10 mouse cellular contexts compared by ENCODE assay signal in the genomic region with DNA sequence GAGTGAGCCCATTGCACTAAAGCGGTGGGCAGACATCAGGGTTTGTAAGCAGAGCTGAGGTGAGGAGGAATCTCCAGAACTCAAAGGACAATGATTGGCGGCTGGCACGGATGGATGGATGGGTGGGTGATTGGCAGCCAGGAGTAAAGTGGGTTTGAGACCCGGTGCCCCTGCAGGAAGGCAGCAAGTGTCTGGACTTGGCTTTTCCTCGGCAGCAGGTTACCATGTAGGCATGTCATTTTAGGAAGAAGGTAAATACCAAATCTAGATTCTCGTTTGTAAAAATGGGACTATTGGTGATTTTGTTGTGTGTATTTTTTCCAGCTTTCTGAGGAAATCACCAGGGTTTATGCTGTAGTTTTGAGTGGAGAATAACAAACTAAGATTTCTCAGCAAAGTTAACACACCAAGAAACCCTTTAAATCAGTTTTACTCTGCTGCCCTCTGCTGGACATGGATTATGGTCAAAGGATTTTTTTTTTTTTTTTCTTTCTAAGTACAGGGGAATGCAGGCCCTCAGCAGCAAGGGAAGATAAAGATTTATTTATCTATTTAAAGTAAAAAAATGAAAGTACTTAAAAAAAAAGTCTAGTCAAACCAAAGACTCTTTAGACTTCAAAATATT.
A peak's percentile ranks its signal among the peaks of the same experiment; 100 is the strongest.
DNase-seq lines count a peak whose midpoint lies in the region; ATAC-seq and TF ChIP-seq lines count a peak whose summit lies in the region.
"Had no signal": no experiment of that assay in that cellular context is flagged by ENCODE, and none has a peak within 500 bp of the region (broad histone marks: within the 10 kb centered on the region; RNA-seq: fewer than 3 reads in every experiment).

No protein-coding gene starts in this region.

- intact Hi-C loops in left cerebral cortex, adult 2 months (cut with DNase I), result loop anchor here (5.0 to 10.0 kb wide), 3 partner anchors 210 to 1357 kb away; no protein-coding TSS in a partner anchor
- intact Hi-C loops in left cerebral cortex, postnatal 36 days (cut with DNase I), result loop anchor here (5.0 kb wide), 1 partner anchor 280 kb away; no protein-coding TSS in a partner anchor

- DNase-seq in adrenal gland, postnatal 14 days, result peak; percentile 73
- DNase-seq in adrenal gland, adult 8-10 months, result no peak
- peak; percentile 31 to 37 for DNase-seq in left cerebral cortex, adult 2 months (ENCODE audit: extremely low spot score in 1 of 2, low spot score in 2 of 2)
- DNase-seq in left cerebral cortex, postnatal 36 days (ENCODE audit: low spot score in 2 of 2), result no peak
- DNase-seq in T-cell, adult 2 months (ENCODE audit: low spot score), result peak; percentile 37
- DNase-seq in limb, embryonic 14.5 days (ENCODE audit: low spot score), result peak; percentile 86
- peak; percentile 29 to 53 for DNase-seq in spleen, adult 2 months (ENCODE audit: low read depth in 1 of 2, low spot score in 2 of 2)

- H3K27me3 ChIP-seq in limb, embryonic 14.5 days (ENCODE audit: control insufficient read depth, insufficient read depth, low read length), result no peaks in the 10 kb centered on the region
- H3K27me3 ChIP-seq in spleen, adult 2 months (ENCODE audit: control insufficient read depth, insufficient read depth, low read length), result no peaks in the 10 kb centered on the region
- H3K27me3 ChIP-seq: heart, embryonic 13.5 days; neural tube, embryonic 12.5 days had no signal

- H3K27ac ChIP-seq in left cerebral cortex, adult 2 months, result no peak overlapping the region
- no peak overlapping the region for H3K27ac ChIP-seq in limb, embryonic 14.5 days (replicated peaks; ENCODE audit: low read depth, low read length)
- H3K27ac ChIP-seq in spleen, adult 2 months (ENCODE audit: insufficient read depth, low read length), result no peak overlapping the region
- H3K27ac ChIP-seq: heart, embryonic 13.5 days; neural tube, embryonic 12.5 days had no signal

- peak; percentile 59; the same call in 1 of the 2 replicates for ATAC-seq in erythroblast, adult 5-6 weeks (replicated peaks; ENCODE audit: low FRiP score, poor library complexity, severe bottlenecking)
- ATAC-seq in limb, embryonic 14.5 days (ENCODE audit: low FRiP score, low read depth), result peak; percentile 23; the same call in 1 of the 2 replicates

- H3K9me3 ChIP-seq in limb, embryonic 14.5 days (ENCODE audit: control insufficient read depth, low read length), result no peaks in the 10 kb centered on the region

- TF ChIP-seq POLR2A in limb, embryonic 14.5 days (IDR thresholded peaks at IDR 0.05; ENCODE audit: borderline replicate concordance, extremely low read depth, insufficient read depth, insufficient read length), result no peak
- TF ChIP-seq POLR2A in spleen, adult 2 months (IDR thresholded peaks at IDR 0.05; ENCODE audit: low read depth, low read length), result no peak

- 57% methylated on average over 6 of the region's 6 CpGs for WGBS in limb, embryonic 14.5 days
- 63% methylated on average over 6 of the region's 6 CpGs for WGBS in spleen, adult 2 months

- H3K4me1 ChIP-seq in limb, embryonic 14.5 days (ENCODE audit: control insufficient read depth, insufficient read depth, low read length), result no peaks in the 10 kb centered on the region
- peaks cover 5% of the 10 kb centered on the region; the same call in 1 of the 2 replicates for H3K4me1 ChIP-seq in spleen, adult 2 months (ENCODE audit: control insufficient read depth, insufficient read depth, insufficient read length)
- H3K4me1 ChIP-seq: neural tube, embryonic 12.5 days had no signal

- no peak overlapping the region for H3K4me3 ChIP-seq in left cerebral cortex, adult 2 months
- H3K4me3 ChIP-seq in limb, embryonic 14.5 days (replicated peaks; ENCODE audit: low read length), result no peak overlapping the region
- H3K4me3 ChIP-seq in spleen, adult 2 months (ENCODE audit: extremely low read depth, insufficient read depth, insufficient read length), result no peak overlapping the region
- H3K4me3 ChIP-seq: heart, embryonic 13.5 days; neural tube, embryonic 12.5 days had no signal

- peak; percentile 73 for TF ChIP-seq CTCF in left cerebral cortex, adult 2 months (IDR thresholded peaks at IDR 0.05)
- no peak for TF ChIP-seq CTCF in spleen, adult 2 months (IDR thresholded peaks at IDR 0.05; ENCODE audit: extremely low read depth, insufficient read depth, insufficient read length, insufficient replicate concordance)

- no peaks in the 10 kb centered on the region for H3K36me3 ChIP-seq in limb, embryonic 14.5 days (ENCODE audit: control insufficient read depth, insufficient read depth, low read length)
- no peaks in the 10 kb centered on the region; the same call in none of the 2 replicates for H3K36me3 ChIP-seq in spleen, adult 2 months (ENCODE audit: control insufficient read depth, insufficient read depth, low read length)
- H3K36me3 ChIP-seq: neural tube, embryonic 12.5 days had no signal

- H3K4me2 ChIP-seq in limb, embryonic 14.5 days (replicated peaks; ENCODE audit: low read depth, low read length, severe bottlenecking), result no peak overlapping the region
- H3K4me2 ChIP-seq: heart, embryonic 13.5 days; neural tube, embryonic 12.5 days had no signal

- no peak overlapping the region for H3K9ac ChIP-seq in limb, embryonic 14.5 days (ENCODE audit: low read depth, low read length, severe bottlenecking)
- H3K9ac ChIP-seq: heart, embryonic 13.5 days; neural tube, embryonic 12.5 days had no signal

Comparison
In these comparisons a context has a peak if more than half of its experiments do, and no peak if none do; other contexts are left out.
1. DNase-seq: peak in adrenal gland, postnatal 14 days (single experiment), left cerebral cortex, adult 2 months (2 of 2), T-cell, adult 2 months (single experiment), limb, embryonic 14.5 days (single experiment) and spleen, adult 2 months (2 of 2); none in adrenal gland, adult 8-10 months (single experiment) and left cerebral cortex, postnatal 36 days (0 of 2).